Comparison of ENCODE assay signal across 9 mouse cellular contexts in the genomic region with DNA sequence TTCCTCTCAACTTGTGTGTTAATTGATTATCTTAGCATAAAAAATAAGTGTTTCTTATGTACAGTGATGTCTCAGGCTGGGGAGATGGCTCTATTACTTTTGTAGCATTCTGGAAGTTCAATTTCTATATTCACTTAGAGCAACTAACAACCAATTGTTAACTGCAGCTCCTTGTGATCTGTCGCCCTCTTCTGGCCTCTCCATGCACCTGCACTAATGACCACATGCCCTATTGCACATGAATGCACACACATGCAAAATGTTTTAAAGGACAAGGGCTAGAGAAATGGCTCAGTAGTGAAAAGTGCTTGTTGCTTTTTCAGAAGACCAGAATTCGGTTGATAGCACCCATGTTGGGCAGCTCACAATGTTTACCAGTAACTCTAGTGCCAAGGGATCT.
DNase-seq lines count a peak whose midpoint lies in the region; ATAC-seq lines count a peak whose summit lies in the region.
"Had no signal": no experiment of that assay in that cellular context is flagged by ENCODE, and none has a peak within 500 bp of the region (broad histone marks: within the 10 kb centered on the region; RNA-seq: fewer than 3 reads in every experiment).

No protein-coding gene starts in this region.

- H3K27me3 ChIP-seq in kidney, embryonic 16.5 days (ENCODE audit: insufficient read depth, low read length), result no peaks in the 10 kb centered on the region
- H3K27me3 ChIP-seq: lung, embryonic 15.5 days had no signal

- H3K9ac ChIP-seq in kidney, embryonic 16.5 days (replicated peaks; ENCODE audit: low read length), result no peak overlapping the region
- H3K9ac ChIP-seq: lung, embryonic 15.5 days had no signal

- intact Hi-C loops in heart, postnatal 14 days (cut with DNase I), result no loop called here

- no peaks in the 10 kb centered on the region for H3K4me1 ChIP-seq in kidney, embryonic 16.5 days (ENCODE audit: insufficient read depth, low read length)
- H3K4me1 ChIP-seq: lung, embryonic 15.5 days had no signal

- H3K4me2 ChIP-seq in kidney, embryonic 16.5 days (replicated peaks; ENCODE audit: low read depth, low read length), result no peak overlapping the region
- H3K4me2 ChIP-seq: lung, embryonic 15.5 days had no signal

- H3K27ac ChIP-seq in kidney, embryonic 16.5 days (ENCODE audit: low read length), result no peak overlapping the region
- H3K27ac ChIP-seq: lung, embryonic 15.5 days had no signal

- peak; percentile 7 for DNase-seq in adrenal gland, postnatal 10 days
- DNase-seq in adrenal gland, postnatal 25 days, result no peak
- peak; percentile 5 for DNase-seq in kidney, postnatal 10 days
- peak; percentile 38 for DNase-seq in ES-CJ7 (ENCODE audit: low read depth, low spot score)
- DNase-seq in embryo, embryonic 9.5 days (ENCODE audit: extremely low spot score), result peak; percentile 9
- no peak for DNase-seq in frontal cortex, adult 2 months (ENCODE audit: extremely low spot score in 1 of 2, low spot score in 1 of 2)
- DNase-seq in heart, postnatal 14 days, result no peak

- H3K4me3 ChIP-seq in kidney, embryonic 16.5 days (ENCODE audit: low read length), result no peak overlapping the region
- H3K4me3 ChIP-seq: lung, embryonic 15.5 days had no signal

- H3K36me3 ChIP-seq in kidney, embryonic 16.5 days (ENCODE audit: insufficient read depth, low read length), result no peaks in the 10 kb centered on the region
- H3K36me3 ChIP-seq: lung, embryonic 15.5 days had no signal

- no peaks in the 10 kb centered on the region for H3K9me3 ChIP-seq in kidney, embryonic 16.5 days (ENCODE audit: low read length)
- H3K9me3 ChIP-seq: lung, embryonic 15.5 days had no signal

- WGBS in kidney, embryonic 16.5 days, result 28% methylated on average over 2 of the region's 2 CpGs

- no peak for ATAC-seq in kidney, embryonic 16.5 days (ENCODE audit: low FRiP score, low TSS enrichment)

Comparison
In these comparisons a context has a peak if more than half of its experiments do, and no peak if none do; other contexts are left out.
1. DNase-seq: peak in adrenal gland, postnatal 10 days (single experiment), kidney, postnatal 10 days (single experiment), ES-CJ7 (single experiment) and embryo, embryonic 9.5 days (single experiment); none in adrenal gland, postnatal 25 days (single experiment), frontal cortex, adult 2 months (0 of 2) and heart, postnatal 14 days (0 of 2).